Mouse (Mus musculus): Measurements from ENCODE around the gene Cyp46a1.

DNA sequence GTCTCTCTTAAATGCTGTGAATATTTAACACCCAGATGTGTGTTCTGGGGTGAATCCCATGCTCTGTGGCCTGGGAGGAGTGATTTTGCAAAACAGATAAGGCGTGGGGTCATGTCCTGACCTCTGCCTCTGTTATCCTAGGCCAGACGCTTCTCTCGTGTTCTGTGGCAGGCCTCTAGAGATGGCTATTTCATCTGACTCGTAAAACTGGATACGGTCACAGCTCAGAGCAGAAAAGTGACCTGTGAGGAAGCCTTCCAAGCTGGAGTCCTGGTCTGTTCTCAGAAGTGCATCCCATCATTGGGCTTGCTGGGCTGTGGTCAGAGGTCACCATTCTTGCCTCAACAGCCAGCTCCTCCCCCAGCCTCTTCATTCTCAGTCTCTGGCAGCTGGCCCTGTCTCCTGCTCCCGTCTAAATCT, 21.7 kb upstream of the Cyp46a1 start:
- TF ChIP-seq CTCF (conservative IDR thresholded peaks at IDR 0.05; ENCODE audit: low read length), result no peak
- no peak for TF ChIP-seq NANOG (IDR thresholded peaks at IDR 0.05; ENCODE audit: borderline replicate concordance, low read length)
- TF ChIP-seq POU5F1 (IDR thresholded peaks at IDR 0.05; ENCODE audit: borderline replicate concordance, low read length), result no peak
